Mouse (Mus musculus) neural tube, embryonic 14.5 days (tissue): ENCODE data around the gene Numa1. TPM values are rescaled to one million over a fixed set of nuclear protein-coding genes. Genes with fewer than 3 reads are reported as not detected.
A peak's percentile ranks its signal among the peaks of the same experiment; 100 is the strongest.
"Not testable (repeated sequence)": the region's sequence is repeated elsewhere in the genome, so short reads cannot be mapped to it uniquely, and the experiment has no call there.

Source experiments
- ATAC-seq: fragments of 200-750 bp; cut with Nextera tagmentation; 2 replicates; pipeline ENCODE4 v1.8.0; 2017; ENCODE audit warnings: low read depth, mild to moderate bottlenecking, moderate TSS enrichment, moderate library complexity
- H3K27ac ChIP-seq: fragments of 300-500 bp; sonication (generic); 2 replicates; pipeline ENCODE4 v1.5.1; 2014; ENCODE audit warnings: low read depth, mild to moderate bottlenecking, control low read depth, low read length, moderate library complexity, mixed read lengths
- H3K27me3 ChIP-seq: fragments of 300-500 bp; sonication (generic); 2 replicates; pipeline ENCODE4 v1.6.1; 2014; ENCODE audit warnings: low read length; ENCODE audit not compliant: control insufficient read depth, insufficient read depth
- H3K36me3 ChIP-seq: fragments of 300-500 bp; sonication (generic); 2 replicates; pipeline ENCODE4 v1.6.1; 2014; ENCODE audit warnings: low read length, mixed read lengths; ENCODE audit not compliant: control insufficient read depth, insufficient read depth
- H3K4me1 ChIP-seq: fragments of 300-500 bp; sonication (generic); 2 replicates; pipeline ENCODE4 v1.6.1; 2014; ENCODE audit warnings: low read length; ENCODE audit not compliant: control insufficient read depth, insufficient read depth
- H3K4me2 ChIP-seq: fragments of 300-500 bp; sonication (generic); 2 replicates; pipeline ENCODE4 v1.6.1; 2014; ENCODE audit warnings: mild to moderate bottlenecking, low read depth, low read length, control low read depth
- H3K4me3 ChIP-seq: fragments of 300-500 bp; sonication (generic); 2 replicates; pipeline ENCODE4 v1.5.1; 2014; ENCODE audit warnings: low read depth, low read length, control low read depth, mixed read lengths
- H3K9ac ChIP-seq: fragments of 300-500 bp; sonication (generic); replicated peaks from 2 replicates; pipeline ENCODE4 v1.6.1; 2014; ENCODE audit warnings: low read depth, mild to moderate bottlenecking, control low read depth, low read length, mixed read lengths
- H3K9me3 ChIP-seq: fragments of 300-500 bp; sonication (generic); 2 replicates; pipeline ENCODE4 v1.6.1; 2016; ENCODE audit warnings: low read length; ENCODE audit not compliant: control insufficient read depth
- WGBS: fragments of 180-500 bp; shearing (Covaris S2); extraction: QIAGEN DNeasy Blood & Tissue Kit; methylation state at CpG from one replicate; pipeline ENCODE4 v1.1.7; 2014; 5-methylcytosine and 5-hydroxymethylcytosine counted together
- polyA plus RNA-seq: library from polyadenylated mRNA; unstranded; fragments of >200 nt; fragmentation: Nextera tagmentation; extraction: Ambion mirVana; gene quantifications from 2 replicates; pipeline ENCODE4 v1.2.1, GENCODE M21; 2014

Numa1 gene
- polyA plus RNA-seq, 1 experiment from 2014 or later, result 52.4 TPM

DNA sequence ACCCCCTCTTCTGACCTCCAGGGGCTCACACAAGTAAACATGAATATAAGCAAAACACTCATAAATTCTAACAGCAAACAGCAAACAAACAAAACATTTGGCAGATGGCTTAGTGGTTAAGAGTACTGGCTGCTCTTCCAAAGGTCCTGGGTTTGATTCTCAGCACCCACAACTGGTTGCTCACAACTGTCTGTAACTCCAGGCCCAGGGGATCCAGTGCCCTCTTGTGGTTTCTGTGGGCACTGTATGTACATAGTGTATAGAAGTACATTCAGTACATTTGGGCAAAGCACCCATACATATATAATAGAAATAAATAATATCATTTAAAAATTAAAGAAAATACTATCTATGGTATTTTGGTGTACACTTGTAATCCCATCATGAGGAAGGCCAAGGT, 31.1 kb upstream of the Numa1 start:
- H3K4me3 ChIP-seq, result no peak overlapping the region
- no peaks in the 10 kb centered on the region for H3K9me3 ChIP-seq
- no peak overlapping the region for H3K4me2 ChIP-seq
- peaks cover 10% of the 10 kb centered on the region; the same call in 1 of the 2 replicates for H3K4me1 ChIP-seq
- H3K27me3 ChIP-seq, result no peaks in the 10 kb centered on the region
- ATAC-seq, result no peak
- no peak overlapping the region for H3K27ac ChIP-seq
- no peaks in the 10 kb centered on the region for H3K36me3 ChIP-seq
- H3K9ac ChIP-seq, result no peak overlapping the region

DNA sequence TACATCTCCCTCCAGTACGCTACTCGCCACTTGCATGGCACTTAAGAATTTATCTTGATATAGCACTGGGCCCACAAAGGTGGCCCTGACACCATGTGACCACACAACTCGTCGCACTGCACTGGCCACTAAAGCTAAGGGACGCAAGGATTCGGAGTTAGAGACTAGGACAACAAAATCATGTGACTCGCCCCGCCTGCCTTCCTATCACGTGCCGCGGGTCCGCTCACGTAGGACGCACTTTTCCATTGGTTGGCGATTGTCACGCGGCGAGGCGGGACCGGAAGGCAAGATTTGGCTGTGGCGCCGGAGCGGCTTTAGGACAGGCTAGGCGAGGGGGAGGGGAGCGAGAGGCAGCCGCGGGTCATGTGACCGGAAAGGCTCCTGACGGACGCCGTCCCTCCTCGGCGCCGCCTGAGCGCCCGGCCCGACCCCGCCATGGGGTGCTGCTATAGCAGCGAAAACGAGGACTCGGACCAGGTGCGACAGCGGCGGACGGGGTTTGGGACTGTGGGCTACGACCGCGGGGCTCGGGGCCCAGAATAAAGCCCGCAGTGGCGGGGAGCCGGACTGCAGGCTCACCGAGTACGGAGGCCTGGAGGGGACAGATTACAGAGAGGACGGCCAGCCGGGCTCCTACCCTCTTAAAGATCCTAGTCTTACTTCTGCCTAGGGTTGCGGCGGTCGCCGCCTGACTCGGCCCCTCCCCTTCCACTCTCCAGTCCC, 28.2 kb upstream of the Numa1 start, which contains the start of gene Lamtor1:
Lamtor1 (plus strand) TSS at position 344 of the 726 bp plus-strand sequence.
- peaks cover 10% of the 10 kb centered on the region; the same call in 1 of the 2 replicates for H3K36me3 ChIP-seq
- H3K27ac ChIP-seq, result peak within 1 kb of the TSS; percentile 95
- peak within 1 kb of the TSS; percentile 87 for H3K9ac ChIP-seq
- peaks cover 10% of the 10 kb centered on the region; the same call in 1 of the 2 replicates for H3K4me1 ChIP-seq
- H3K9me3 ChIP-seq, result no peaks in the 10 kb centered on the region
- no peaks in the 10 kb centered on the region for H3K27me3 ChIP-seq
- peak; percentile 97 for ATAC-seq
- under 1% methylated on average over 61 of the region's 61 CpGs for WGBS
- peak within 1 kb of the TSS; percentile 85 for H3K4me2 ChIP-seq
- peak within 1 kb of the TSS; percentile 81 for H3K4me3 ChIP-seq

GRCm38 (mm10) chr7:101906287-101906681, 27.6 kb upstream of the Numa1 start, which contains the start of gene Tomt:
Gene Tomt (minus strand): TSS chr7:101906359.
- ATAC-seq, result no peak
- peaks cover 12% of the 10 kb centered on the region for H3K36me3 ChIP-seq
- peak within 1 kb of the TSS; percentile 95 for H3K27ac ChIP-seq
- H3K9ac ChIP-seq, result peak within 1 kb of the TSS; percentile 87
- peaks cover 10% of the 10 kb centered on the region; the same call in 1 of the 2 replicates for H3K4me1 ChIP-seq
- H3K4me2 ChIP-seq, result peak within 1 kb of the TSS; percentile 85
- peak within 1 kb of the TSS; percentile 81 for H3K4me3 ChIP-seq
- H3K9me3 ChIP-seq, result no peaks in the 10 kb centered on the region
- 17% methylated on average over 11 of the region's 11 CpGs for WGBS
- H3K27me3 ChIP-seq, result no peaks in the 10 kb centered on the region

GRCm38 (mm10) chr7:101906696-101907095, 27.2 kb upstream of the Numa1 start:
- WGBS, result 79% methylated on average over 8 of the region's 8 CpGs
- Histone ChIP-seq H3K9ac (peak overlapping the region; percentile 87; the same call in 1 of the 2 replicates), H3K4me2 (peak overlapping the region; percentile 82), H3K4me3 (peak overlapping the region; percentile 81), H3K36me3 (peaks cover 12% of the 10 kb centered on the region), H3K27me3 (no peaks in the 10 kb centered on the region), H3K4me1 (peaks cover 10% of the 10 kb centered on the region; the same call in 1 of the 2 replicates), H3K27ac (no peak overlapping the region), H3K9me3 (no peaks in the 10 kb centered on the region)
- ATAC-seq, result no peak

- no peak overlapping the region for H3K9ac ChIP-seq
- H3K4me1 ChIP-seq, result peaks cover 10% of the 10 kb centered on the region; the same call in 1 of the 2 replicates
- 70% methylated on average over 3 of the region's 4 CpGs for WGBS
- H3K4me3 ChIP-seq, result no peak overlapping the region
- no peak for ATAC-seq
- no peaks in the 10 kb centered on the region for H3K27me3 ChIP-seq
- peaks cover 23% of the 10 kb centered on the region for H3K36me3 ChIP-seq
- H3K4me2 ChIP-seq, result no peak overlapping the region
- H3K9me3 ChIP-seq, result no peaks in the 10 kb centered on the region
- H3K27ac ChIP-seq, result no peak overlapping the region
Measured at GRCm38 (mm10) chr7:101908367-101908766, 25.5 kb upstream of the Numa1 start.

GRCm38 (mm10) chr7:101910138-101910537, 23.8 kb upstream of the Numa1 start:
- H3K4me1 ChIP-seq, result peaks cover 10% of the 10 kb centered on the region; the same call in 1 of the 2 replicates
- no peak overlapping the region for H3K4me2 ChIP-seq
- H3K9me3 ChIP-seq, result no peaks in the 10 kb centered on the region
- no peak overlapping the region for H3K9ac ChIP-seq
- peaks cover 25% of the 10 kb centered on the region for H3K36me3 ChIP-seq
- ATAC-seq, result no peak
- no peak overlapping the region for H3K27ac ChIP-seq
- H3K4me3 ChIP-seq, result no peak overlapping the region
- H3K27me3 ChIP-seq, result no peaks in the 10 kb centered on the region
- 78% methylated on average over 4 of the region's 4 CpGs for WGBS

- H3K4me1 ChIP-seq, result peaks cover 3% of the 10 kb centered on the region; the same call in 1 of the 2 replicates
- H3K27me3 ChIP-seq, result no peaks in the 10 kb centered on the region
- H3K36me3 ChIP-seq, result peaks cover 25% of the 10 kb centered on the region
- H3K9me3 ChIP-seq, result no peaks in the 10 kb centered on the region
- no peak overlapping the region for H3K27ac ChIP-seq
- ATAC-seq, result no peak
- no peak overlapping the region for H3K9ac ChIP-seq
- no peak overlapping the region for H3K4me3 ChIP-seq
- no peak overlapping the region for H3K4me2 ChIP-seq
- 64% methylated on average over 3 of the region's 3 CpGs for WGBS
Measured at GRCm38 (mm10) chr7:101911982-101912381, 21.9 kb upstream of the Numa1 start.

GRCm38 (mm10) chr7:101918071-101918470, 15.8 kb upstream of the Numa1 start:
- no peaks in the 10 kb centered on the region for H3K27me3 ChIP-seq
- no peaks in the 10 kb centered on the region for H3K4me1 ChIP-seq
- H3K4me2 ChIP-seq, result no peak overlapping the region
- 19% methylated on average over 1 of the region's 1 CpGs for WGBS
- H3K4me3 ChIP-seq, result no peak overlapping the region
- peaks cover 5% of the 10 kb centered on the region; the same call in 1 of the 2 replicates for H3K36me3 ChIP-seq
- H3K27ac ChIP-seq, result no peak overlapping the region
- ATAC-seq, result peak; percentile 86
- H3K9me3 ChIP-seq, result no peaks in the 10 kb centered on the region
- no peak overlapping the region for H3K9ac ChIP-seq

- not testable (repeated sequence) for H3K9ac ChIP-seq, H3K27me3 ChIP-seq, H3K27ac ChIP-seq, H3K9me3 ChIP-seq, ATAC-seq, H3K4me1 ChIP-seq, H3K4me3 ChIP-seq, H3K36me3 ChIP-seq, H3K4me2 ChIP-seq
Measured at GRCm38 (mm10) chr7:101925892-101926291, 8.0 kb upstream of the Numa1 start.
